Mouse (Mus musculus) ovary, adult 2 months (tissue): ENCODE measurements around the gene Brs3. TPM values are rescaled to one million over a fixed set of nuclear protein-coding genes. Genes with fewer than 3 reads are reported as not detected.

Experiments
- polyA plus RNA-seq: library from polyadenylated mRNA; depleted of rRNA; stranded (reverse); fragments of >200 nt; gene quantifications from 2 replicates; pipeline ENCODE4 v1.2.3, GENCODE M21; 2012; rRNA removed

Brs3 gene
- not detected in 2 replicates for polyA plus RNA-seq

GRCm38 (mm10) chrX:57042774-57043173 is at the start of gene Brs3:
Gene Brs3 (plus strand): TSS chrX:57043074.

GRCm38 (mm10) chrX:57053174-57053992 is 10.5 kb downstream of the Brs3 start, which contains the start of gene Htatsf1:
Gene Htatsf1 (plus strand): TSS chrX:57053583.

GRCm38 (mm10) chrX:57087806-57088205 is 44.9 kb downstream of the Brs3 start, which contains the start of gene Vgll1:
Gene Vgll1 (plus strand): TSS chrX:57088106.

Other genes with a start within 250 kb of the Brs3 start
- 0.06 and 0.14 TPM in 2 replicates for gene Map7d3, start 220.7 kb upstream of the Brs3 start, polyA plus RNA-seq
- not detected in 2 replicates for gene Adgrg4, start 172.9 kb upstream of the Brs3 start, polyA plus RNA-seq
- 26.9 and 39.1 TPM in 2 replicates for gene Htatsf1, start 10.5 kb downstream of the Brs3 start, polyA plus RNA-seq
- gene Vgll1, start 45.0 kb downstream of the Brs3 start, polyA plus RNA-seq: 0.40 TPM in 1 of 2 replicates, not detected in the other
- gene Cd40lg, start 169.1 kb downstream of the Brs3 start, polyA plus RNA-seq: not detected in 2 replicates